Mouse (Mus musculus) ES-Bruce4 (cell line): Measurements from ENCODE around the gene Fkbp2. TPM values are rescaled to one million over a fixed set of nuclear protein-coding genes. Genes with fewer than 3 reads are reported as not detected.
A peak's percentile ranks its signal among the peaks of the same experiment; 100 is the strongest.

Experiments used
- H3K27ac ChIP-seq: 2 replicates; pipeline ENCODE4 v1.5.1; 2012; ENCODE audit warnings: low read length, inconsistent platforms; ENCODE audit not compliant: insufficient read depth
- H3K27me3 ChIP-seq: 2 replicates; pipeline ENCODE4 v1.6.1; 2012; ENCODE audit warnings: mild to moderate bottlenecking, low read length, inconsistent platforms; ENCODE audit not compliant: control insufficient read depth, poor library complexity, insufficient read depth, severe bottlenecking
- H3K36me3 ChIP-seq: 2 replicates; pipeline ENCODE4 v1.6.1; 2012; ENCODE audit warnings: inconsistent platforms, mild to moderate bottlenecking, low read length, moderate library complexity; ENCODE audit not compliant: control insufficient read depth, poor library complexity, insufficient read depth, severe bottlenecking
- H3K4me1 ChIP-seq: one replicate; pipeline ENCODE4 v1.8.1; 2011; ENCODE audit warnings: low read length; ENCODE audit not compliant: control insufficient read depth, insufficient read depth
- H3K4me3 ChIP-seq: 2 replicates; pipeline ENCODE4 v1.5.1; 2011; ENCODE audit warnings: low read depth, mild to moderate bottlenecking, low read length
- H3K9ac ChIP-seq: 2 replicates; pipeline ENCODE4 v1.6.1; 2012; ENCODE audit warnings: low read depth, mild to moderate bottlenecking, inconsistent platforms; ENCODE audit not compliant: poor library complexity, severe bottlenecking
- H3K9me3 ChIP-seq: replicated peaks from 2 replicates; pipeline ENCODE4 v1.6.1; 2012; ENCODE audit warnings: mild to moderate bottlenecking, low read length, inconsistent platforms; ENCODE audit not compliant: control insufficient read depth, poor library complexity, insufficient read depth, severe bottlenecking
- CTCF ChIP-seq: IDR thresholded peaks from one replicate; pipeline ENCODE4 v1.8.1; 2011; ENCODE audit warnings: low read depth, low read length
- EP300 ChIP-seq: IDR thresholded peaks from 2 replicates; pipeline ENCODE4 v1.6.1; 2011; ENCODE audit warnings: low read depth, low read length; ENCODE audit not compliant: insufficient read depth
- POLR2A ChIP-seq: IDR thresholded peaks from one replicate; pipeline ENCODE4 v1.8.1; 2011; ENCODE audit warnings: low read length; ENCODE audit not compliant: insufficient read depth
- polyA plus RNA-seq: library from polyadenylated mRNA; stranded (reverse); fragments of >200 nt; gene quantifications from 2 replicates; pipeline ENCODE4 v1.2.4, GENCODE M21; 2011; ENCODE audit warnings: low read depth; ENCODE audit not compliant: missing spikeins, insufficient read depth, insufficient read length

Fkbp2 gene
- polyA plus RNA-seq, 1 experiment: 40.4 TPM

DNA sequence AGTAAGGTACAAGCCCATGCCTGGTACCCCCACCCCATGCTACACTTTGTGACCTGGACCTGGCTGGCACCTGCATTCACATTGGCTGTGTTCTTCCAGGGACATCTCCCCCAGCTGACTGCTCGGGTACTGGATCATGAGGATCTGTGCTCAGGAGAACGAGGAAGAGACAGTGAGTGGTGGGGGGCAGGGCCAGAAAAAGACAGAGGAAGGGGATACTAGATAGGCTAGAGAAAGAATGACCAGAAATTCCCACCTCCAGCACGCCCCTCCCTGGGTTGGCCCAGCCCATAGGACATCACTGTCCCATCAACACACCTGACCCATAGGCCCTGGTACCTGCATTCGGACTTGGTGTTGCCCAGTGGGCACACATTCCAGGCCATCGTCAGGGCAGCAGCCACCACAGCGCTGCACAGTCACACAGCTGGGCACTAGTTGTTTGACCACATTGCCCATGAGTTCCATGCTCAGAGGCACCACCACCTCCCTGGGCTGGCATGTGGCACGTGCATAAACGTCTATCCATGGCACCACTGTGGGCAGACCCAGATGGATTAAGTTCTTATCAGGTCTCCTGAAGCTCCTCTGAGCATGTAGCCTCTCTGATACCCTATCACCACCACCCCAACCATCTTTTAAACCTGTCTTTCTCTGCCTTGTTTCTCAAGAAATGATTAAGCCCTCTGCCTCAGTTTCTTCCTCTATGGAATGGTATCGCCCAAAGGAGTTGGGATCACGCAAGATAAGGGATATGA, 5.8 kb upstream of the Fkbp2 start:
- H3K27ac ChIP-seq: no peak overlapping the region
- H3K9me3 ChIP-seq: no peaks in the 10 kb centered on the region
- no peaks in the 10 kb centered on the region for H3K4me1 ChIP-seq
- TF ChIP-seq POLR2A (no peak), EP300 (no peak), CTCF (no peak)
- H3K36me3 ChIP-seq: peaks cover 12% of the 10 kb centered on the region; the same call in 1 of the 2 replicates
- H3K9ac ChIP-seq: peak overlapping the region; percentile 91
- peak overlapping the region; percentile 5 for H3K4me3 ChIP-seq
- no peaks in the 10 kb centered on the region for H3K27me3 ChIP-seq

DNA sequence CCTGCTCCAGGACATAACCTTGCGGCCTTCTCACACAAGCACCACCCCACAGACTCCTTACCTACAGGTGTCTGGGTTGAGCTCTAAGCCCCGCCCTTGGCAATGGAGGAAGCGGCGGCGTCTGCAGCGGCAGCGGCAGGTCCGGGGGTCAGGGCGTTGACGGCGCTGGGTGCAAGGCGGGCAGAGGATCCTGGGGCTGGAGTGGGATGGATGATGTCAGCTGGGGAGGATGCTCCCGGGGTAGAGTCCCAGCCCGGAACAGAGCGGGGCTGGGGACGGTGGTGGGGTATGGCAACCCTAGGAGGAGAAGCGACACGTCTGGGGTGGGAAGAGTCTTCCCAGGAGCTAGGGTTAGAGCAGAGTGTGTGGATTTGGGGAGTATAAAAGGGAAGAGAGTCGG, 5.0 kb upstream of the Fkbp2 start:
- H3K4me1 ChIP-seq: no peaks in the 10 kb centered on the region
- H3K27ac ChIP-seq: no peak overlapping the region
- H3K4me3 ChIP-seq: peak overlapping the region; percentile 40

DNA sequence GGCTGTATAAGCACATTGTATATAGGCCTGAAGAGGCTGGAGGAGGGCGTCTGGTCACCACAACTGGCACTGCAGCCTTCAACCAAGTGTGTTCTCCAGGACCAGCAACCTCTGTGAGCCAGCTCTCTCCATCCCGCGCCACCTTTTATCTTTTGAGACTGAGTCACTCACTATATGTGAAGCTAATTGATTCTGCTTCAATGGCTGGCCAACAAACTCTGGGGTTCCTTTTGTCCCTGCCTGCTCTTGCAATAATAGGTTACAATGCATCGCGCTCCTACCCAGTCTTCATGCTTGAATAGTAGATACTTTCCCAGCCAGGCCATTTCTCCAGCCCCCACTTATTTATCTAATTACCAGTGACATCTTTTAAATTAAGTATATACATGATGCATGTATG, 3.3 kb upstream of the Fkbp2 start:
- no peak for TF ChIP-seq EP300
- TF ChIP-seq CTCF: no peak
- TF ChIP-seq POLR2A: no peak
- H3K4me1 ChIP-seq: no peaks in the 10 kb centered on the region

More for the DNA sequence above, 5.0 kb upstream of the Fkbp2 start:
- no peak for TF ChIP-seq CTCF
- TF ChIP-seq POLR2A: no peak
- H3K9me3 ChIP-seq: no peaks in the 10 kb centered on the region
- peaks cover 12% of the 10 kb centered on the region; the same call in 1 of the 2 replicates for H3K36me3 ChIP-seq
- peak overlapping the region; percentile 25; the same call in 1 of the 2 replicates for H3K9ac ChIP-seq
- no peaks in the 10 kb centered on the region for H3K27me3 ChIP-seq

DNA sequence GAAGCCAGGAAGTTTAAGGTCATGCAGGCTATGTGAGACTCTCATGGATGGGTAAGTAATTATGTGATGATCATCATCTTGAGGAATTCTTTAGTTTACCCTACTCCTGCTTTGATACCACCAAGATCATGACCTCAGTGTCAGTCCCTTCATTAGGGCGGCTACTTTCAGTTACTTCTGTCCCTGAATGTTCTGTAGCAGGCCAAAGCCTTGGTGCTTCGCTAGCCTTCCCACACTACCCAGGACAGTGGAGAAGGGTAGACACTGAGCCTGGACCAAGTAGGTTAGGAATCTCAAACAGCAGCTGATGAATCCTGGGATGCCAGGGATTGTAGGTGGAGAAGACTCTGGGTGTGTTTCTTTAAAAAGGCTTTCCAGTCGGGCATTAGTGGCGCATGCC, 1.2 kb upstream of the Fkbp2 start:
- H3K9me3 ChIP-seq: no peaks in the 10 kb centered on the region
- no peaks in the 10 kb centered on the region for H3K4me1 ChIP-seq
- peaks cover 26% of the 10 kb centered on the region for H3K36me3 ChIP-seq
- H3K27me3 ChIP-seq: no peaks in the 10 kb centered on the region
- no peak overlapping the region for H3K9ac ChIP-seq
- no peak overlapping the region for H3K27ac ChIP-seq
- TF ChIP-seq POLR2A (no peak), CTCF (no peak), EP300 (no peak)
- H3K4me3 ChIP-seq: no peak overlapping the region

More for the DNA sequence above, 3.3 kb upstream of the Fkbp2 start:
- no peak overlapping the region for H3K9ac ChIP-seq
- no peaks in the 10 kb centered on the region for H3K9me3 ChIP-seq
- peaks cover 12% of the 10 kb centered on the region; the same call in 1 of the 2 replicates for H3K36me3 ChIP-seq
- H3K27ac ChIP-seq: no peak overlapping the region
- H3K27me3 ChIP-seq: no peaks in the 10 kb centered on the region
- no peak overlapping the region for H3K4me3 ChIP-seq

DNA sequence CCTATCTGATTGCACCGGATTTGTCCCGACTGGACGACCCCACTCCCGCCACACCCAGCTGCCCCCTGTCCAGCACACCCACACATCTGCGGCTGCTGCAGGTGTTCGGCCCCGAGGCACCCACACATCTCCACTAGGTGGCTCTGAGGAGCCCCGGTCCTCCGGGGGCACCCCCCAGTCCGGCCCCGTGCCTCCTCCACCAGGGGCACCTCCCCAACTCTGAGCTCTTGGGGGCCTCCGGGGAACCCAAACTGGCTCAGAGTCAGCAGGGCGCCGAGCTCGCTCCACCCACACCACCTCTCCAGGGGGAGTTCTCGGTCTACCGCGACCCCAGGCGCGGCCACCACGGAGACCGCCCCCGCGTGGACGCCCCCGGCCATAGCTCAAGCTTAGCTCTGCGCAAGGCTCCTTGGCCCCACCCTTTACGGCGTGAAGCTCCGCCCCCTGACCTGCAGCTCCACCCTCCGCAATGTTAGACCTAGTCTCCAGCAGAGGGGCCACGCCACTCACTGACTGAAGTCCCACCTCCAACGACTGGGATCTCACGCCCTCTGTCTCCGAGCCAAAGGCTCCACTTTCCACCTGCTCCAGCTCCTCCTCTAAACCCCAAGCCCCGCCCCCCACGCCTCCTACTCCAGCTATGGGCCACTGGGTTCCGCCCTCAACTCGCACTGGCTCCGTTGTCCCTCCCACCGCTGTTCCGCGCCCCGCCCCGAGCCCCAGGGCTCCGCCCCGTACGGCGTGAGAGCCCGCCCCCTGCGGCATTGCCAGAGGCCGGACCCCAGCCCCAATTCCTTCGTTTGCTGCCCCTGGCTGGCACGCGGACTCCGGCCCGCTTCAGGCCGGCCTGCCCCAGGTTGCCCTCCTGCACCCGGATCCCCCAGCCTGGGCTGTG, 568 bp downstream of the Fkbp2 start:
- Histone ChIP-seq H3K36me3 (peaks cover 24% of the 10 kb centered on the region), H3K4me3 (peak overlapping the region; percentile 65), H3K9ac (peak overlapping the region; percentile 59), H3K27ac (no peak overlapping the region), H3K27me3 (no peaks in the 10 kb centered on the region), H3K9me3 (no peaks in the 10 kb centered on the region), H3K4me1 (no peaks in the 10 kb centered on the region)
- TF ChIP-seq CTCF: peak; percentile 52
- no peak for TF ChIP-seq POLR2A
- TF ChIP-seq EP300: no peak

DNA sequence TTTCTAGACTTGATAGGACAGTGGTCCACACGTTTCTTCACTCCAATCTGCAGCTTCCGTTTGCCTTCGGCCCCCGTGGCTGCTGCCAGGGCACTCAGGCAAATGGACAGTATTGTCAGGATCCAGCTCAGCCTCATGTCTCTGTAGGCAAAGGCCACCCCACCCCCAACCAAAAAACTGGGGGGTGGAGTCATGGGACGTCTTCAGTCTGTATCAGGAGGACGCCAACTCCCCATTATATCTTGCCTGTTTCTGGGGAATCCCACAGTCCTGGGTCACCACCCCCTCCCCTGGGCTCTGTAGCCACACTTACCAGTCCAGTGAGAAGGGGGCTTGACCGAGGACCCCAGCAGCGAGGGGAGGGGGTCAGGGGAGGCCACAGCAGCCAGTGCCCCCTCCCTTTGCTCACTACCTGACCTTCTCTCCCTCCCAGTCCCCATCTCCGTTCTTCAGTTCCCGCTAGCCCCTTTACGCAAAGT, 1.3 kb downstream of the Fkbp2 start:
- H3K27me3 ChIP-seq: no peaks in the 10 kb centered on the region
- H3K4me1 ChIP-seq: no peaks in the 10 kb centered on the region
- peak overlapping the region; percentile 47 for H3K9ac ChIP-seq
- peak overlapping the region; percentile 64 for H3K4me3 ChIP-seq
- H3K9me3 ChIP-seq: no peaks in the 10 kb centered on the region
- no peak overlapping the region for H3K27ac ChIP-seq
- peaks cover 23% of the 10 kb centered on the region for H3K36me3 ChIP-seq
- no peak for TF ChIP-seq POLR2A
- no peak for TF ChIP-seq CTCF
- no peak for TF ChIP-seq EP300
